Mouse (Mus musculus): ENCODE measurements around the gene Nomo1.

DNA sequence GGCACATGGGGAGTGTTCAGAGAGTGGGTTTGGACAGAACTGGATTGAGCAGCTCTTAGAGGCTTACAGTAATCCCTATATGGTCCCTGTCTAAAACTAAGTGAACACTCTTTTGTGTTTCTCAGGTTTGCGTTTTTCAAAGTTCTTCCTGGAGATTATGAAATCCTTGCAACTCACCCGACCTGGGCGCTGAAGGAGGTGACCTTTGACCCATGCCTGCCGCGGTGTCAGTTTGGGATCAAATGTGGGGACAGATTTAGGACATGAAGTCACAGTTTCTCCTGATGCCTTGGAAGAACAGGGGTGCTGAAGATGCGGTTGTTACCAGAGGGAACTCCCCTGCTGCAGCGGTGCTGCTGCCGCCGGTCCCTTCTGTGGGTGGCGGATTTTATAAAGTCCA is 10.6 kb downstream of the Nomo1 start:
- no peak for TF ChIP-seq CTCF (IDR thresholded peaks at IDR 0.05; ENCODE audit: insufficient read depth, low read length)
- TF ChIP-seq POLR2A (IDR thresholded peaks at IDR 0.05; ENCODE audit: borderline replicate concordance, extremely low read depth, low read depth, low read length) = no peak
